Mouse (Mus musculus) lung, embryonic 14.5 days (tissue): ENCODE measurements around the gene Rnf166. TPM values are rescaled to one million over a fixed set of nuclear protein-coding genes. Genes with fewer than 3 reads are reported as not detected.
A peak's percentile ranks its signal among the peaks of the same experiment; 100 is the strongest.

Experiments
- ATAC-seq: fragments of 200-750 bp; cut with Nextera tagmentation; 2 replicates; pipeline ENCODE4 v1.8.0; 2017; ENCODE audit warnings: mild to moderate bottlenecking, moderate TSS enrichment, moderate library complexity; ENCODE audit not compliant: insufficient read depth
- DNase-seq: peaks from one replicate; pipeline ENCODE4 v3.0.0-alpha.2; 2015
- H3K27ac ChIP-seq: fragments of 300-500 bp; sonication (generic); 2 replicates; pipeline ENCODE4 v1.5.1; 2014; ENCODE audit warnings: low read depth, mild to moderate bottlenecking, moderate library complexity
- H3K27me3 ChIP-seq: fragments of 300-500 bp; sonication (generic); 2 replicates; pipeline ENCODE4 v1.6.1; 2014; ENCODE audit warnings: low read length, control low read depth; ENCODE audit not compliant: insufficient read depth
- H3K36me3 ChIP-seq: fragments of 300-500 bp; sonication (generic); 2 replicates; pipeline ENCODE4 v1.6.1; 2014; ENCODE audit warnings: control low read depth; ENCODE audit not compliant: insufficient read depth
- H3K4me1 ChIP-seq: fragments of 300-500 bp; sonication (generic); 2 replicates; pipeline ENCODE4 v1.6.1; 2014; ENCODE audit warnings: antibody characterized with exemption, control low read depth; ENCODE audit not compliant: insufficient read depth
- H3K4me2 ChIP-seq: fragments of 300-500 bp; sonication (generic); 2 replicates; pipeline ENCODE4 v1.6.1; 2014; ENCODE audit warnings: mild to moderate bottlenecking
- H3K4me3 ChIP-seq: fragments of 300-500 bp; sonication (generic); 2 replicates; pipeline ENCODE4 v1.5.1; 2014; ENCODE audit warnings: low read depth, low read length
- H3K9ac ChIP-seq: fragments of 300-500 bp; sonication (generic); 2 replicates; pipeline ENCODE4 v1.6.1; 2014
- H3K9me3 ChIP-seq: fragments of 300-500 bp; sonication (generic); 2 replicates; pipeline ENCODE4 v1.6.1; 2016; ENCODE audit warnings: low read depth, low read length, control low read depth
- CTCF ChIP-seq: IDR thresholded peaks from 2 replicates; pipeline ENCODE4 v1.5.1; 2016; ENCODE audit warnings: antibody characterized with exemption, low read depth
- WGBS: fragments of 180-500 bp; shearing (Covaris S2); extraction: QIAGEN DNeasy Blood & Tissue Kit; methylation state at CpG from one replicate; pipeline ENCODE4 v1.1.7; 2014; 5-methylcytosine and 5-hydroxymethylcytosine counted together
- polyA plus RNA-seq: library from polyadenylated mRNA; unstranded; fragments of >200 nt; fragmentation: Nextera tagmentation; extraction: Ambion mirVana; gene quantifications from 2 replicates; pipeline ENCODE4 v1.2.1, GENCODE M21; 2014

Gene Rnf166
- polyA plus RNA-seq, 1 experiment from 2014 or later: 37.2 TPM

DNA sequence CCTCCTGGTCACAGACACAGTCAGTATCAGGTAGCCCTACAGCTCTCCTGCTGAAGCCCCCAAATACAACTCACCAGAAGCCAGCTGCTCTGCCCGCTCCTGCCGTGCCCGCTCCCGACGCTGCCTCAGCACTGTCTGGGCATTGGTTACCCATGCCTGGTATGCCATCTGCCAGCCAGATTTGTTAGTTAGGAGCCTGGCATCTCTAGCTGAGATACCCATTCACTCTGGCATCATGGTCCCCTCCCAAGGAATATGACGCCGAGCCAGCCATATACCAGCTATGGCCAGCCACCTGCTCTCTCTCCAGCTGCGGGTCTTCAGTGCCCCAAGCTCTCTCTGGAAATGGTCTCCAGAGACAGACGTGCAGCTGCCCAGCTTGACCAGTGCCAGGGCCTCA, 12.5 kb upstream of the Rnf166 start:
- Histone ChIP-seq H3K4me1 (no peaks in the 10 kb centered on the region), H3K27me3 (no peaks in the 10 kb centered on the region), H3K4me2 (no peak overlapping the region), H3K9ac (no peak overlapping the region), H3K9me3 (no peaks in the 10 kb centered on the region), H3K4me3 (no peak overlapping the region), H3K27ac (no peak overlapping the region), H3K36me3 (peaks cover 98% of the 10 kb centered on the region)
- no peak for DNase-seq
- WGBS: 93% methylated on average over 9 of the region's 9 CpGs
- ATAC-seq: no peak
- TF ChIP-seq CTCF: no peak

DNA sequence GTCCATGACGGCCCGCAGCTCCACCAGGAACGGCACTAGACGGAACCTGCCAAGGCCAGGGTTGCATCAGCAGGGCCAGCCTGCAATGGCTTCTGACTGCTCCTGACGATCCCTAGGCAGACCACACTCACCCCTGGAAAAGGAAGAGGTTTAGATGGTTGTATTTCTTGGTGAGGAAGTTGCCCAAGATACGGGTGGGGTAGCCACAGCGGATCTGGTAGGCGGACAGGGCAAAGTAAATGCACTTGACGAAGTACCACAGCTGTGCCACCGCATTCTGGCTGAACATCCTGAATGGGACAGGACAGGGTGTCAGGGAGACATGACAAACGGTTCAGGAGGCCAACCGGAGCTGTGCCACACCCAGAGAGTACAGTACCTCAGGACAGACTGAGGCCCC, 9.0 kb upstream of the Rnf166 start:
- WGBS: 80% methylated on average over 12 of the region's 12 CpGs
- no peak for ATAC-seq
- Histone ChIP-seq H3K4me2 (no peak overlapping the region), H3K4me3 (no peak overlapping the region), H3K9me3 (no peaks in the 10 kb centered on the region), H3K27ac (no peak overlapping the region), H3K4me1 (no peaks in the 10 kb centered on the region), H3K27me3 (no peaks in the 10 kb centered on the region), H3K9ac (no peak overlapping the region), H3K36me3 (peaks cover 96% of the 10 kb centered on the region)
- DNase-seq: no peak
- no peak for TF ChIP-seq CTCF

GRCm38 (mm10) chr8:122483877-122484276, 8.0 kb upstream of the Rnf166 start:
- DNase-seq (no peak), ATAC-seq (no peak)
- no peak overlapping the region for H3K4me3 ChIP-seq
- no peak overlapping the region for H3K27ac ChIP-seq
- no peak overlapping the region for H3K9ac ChIP-seq
- no peaks in the 10 kb centered on the region for H3K27me3 ChIP-seq
- H3K9me3 ChIP-seq: no peaks in the 10 kb centered on the region
- 96% methylated on average over 7 of the region's 7 CpGs for WGBS
- H3K4me1 ChIP-seq: no peaks in the 10 kb centered on the region
- no peak overlapping the region for H3K4me2 ChIP-seq
- peaks cover 97% of the 10 kb centered on the region for H3K36me3 ChIP-seq
- peak; percentile 27; the same call in 1 of the 2 replicates for TF ChIP-seq CTCF

DNA sequence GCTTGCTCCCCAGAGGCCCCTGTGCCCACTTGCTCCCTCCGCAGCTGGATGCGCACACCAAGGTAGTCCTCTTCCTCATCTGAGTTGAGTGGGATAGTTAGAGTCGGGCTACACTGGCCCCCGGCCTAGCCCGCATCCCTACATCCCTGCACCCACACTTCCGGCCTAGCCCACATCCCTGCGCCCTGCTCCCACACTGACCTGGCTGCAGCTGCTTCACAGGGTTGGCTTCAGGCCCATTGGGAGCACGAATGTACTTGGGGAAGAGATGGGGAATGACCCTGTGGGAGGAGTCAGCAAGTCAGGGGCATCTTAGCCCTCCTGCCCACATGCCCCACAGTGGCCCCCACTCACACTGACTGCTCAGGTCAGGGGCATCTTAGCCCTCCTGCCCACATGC, 6.6 kb upstream of the Rnf166 start:
- WGBS: 83% methylated on average over 8 of the region's 8 CpGs
- Histone ChIP-seq H3K36me3 (peaks cover 95% of the 10 kb centered on the region), H3K9ac (no peak overlapping the region), H3K4me2 (no peak overlapping the region), H3K27me3 (no peaks in the 10 kb centered on the region), H3K4me3 (no peak overlapping the region), H3K4me1 (no peaks in the 10 kb centered on the region), H3K9me3 (no peaks in the 10 kb centered on the region), H3K27ac (no peak overlapping the region)
- no peak for DNase-seq
- no peak for TF ChIP-seq CTCF
- no peak for ATAC-seq

DNA sequence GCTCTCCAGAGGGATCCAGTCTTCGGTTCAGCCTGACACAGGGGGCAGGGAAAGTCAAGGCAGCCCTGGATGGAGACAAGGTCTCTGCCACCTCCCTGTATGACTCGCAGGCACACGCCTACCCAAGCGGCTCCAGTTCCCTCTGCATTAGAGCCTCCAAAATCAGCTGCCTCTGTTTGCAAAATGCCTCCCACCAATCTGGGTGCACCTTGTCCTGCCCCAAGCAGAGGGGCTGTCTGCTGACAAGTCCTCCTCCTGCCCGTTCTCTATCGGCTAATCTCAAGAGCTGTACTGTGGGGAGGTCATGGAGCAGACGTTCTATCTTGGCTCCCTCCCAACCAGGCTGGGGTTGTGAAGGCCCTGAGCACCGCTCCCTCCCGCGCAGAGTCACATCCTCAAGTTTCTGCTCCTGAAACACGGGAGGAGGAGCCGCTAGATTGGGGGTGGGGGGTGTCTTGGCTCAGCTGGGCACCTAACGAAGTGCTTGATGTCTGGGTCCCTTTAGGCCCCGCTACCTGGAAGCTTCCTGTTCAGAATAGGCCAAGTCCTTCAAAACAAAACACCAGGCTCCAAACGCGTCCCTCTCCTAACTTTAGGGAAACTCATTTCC, 808 bp downstream of the Rnf166 start:
- H3K4me3 ChIP-seq: peak overlapping the region; percentile 100
- DNase-seq (peak; percentile 57), ATAC-seq (peak; percentile 18; the same call in 1 of the 2 replicates)
- peaks cover 41% of the 10 kb centered on the region for H3K36me3 ChIP-seq
- H3K27ac ChIP-seq: 0 out of 2 replicates have a peak overlapping the region, but pooled peaks have one; percentile 63
- no peak for TF ChIP-seq CTCF
- WGBS: 6% methylated on average over 16 of the region's 16 CpGs
- peak overlapping the region; percentile 93 for H3K4me2 ChIP-seq
- H3K9ac ChIP-seq: peak overlapping the region; percentile 84
- H3K4me1 ChIP-seq: no peaks in the 10 kb centered on the region
- H3K27me3 ChIP-seq: no peaks in the 10 kb centered on the region
- H3K9me3 ChIP-seq: no peaks in the 10 kb centered on the region

DNA sequence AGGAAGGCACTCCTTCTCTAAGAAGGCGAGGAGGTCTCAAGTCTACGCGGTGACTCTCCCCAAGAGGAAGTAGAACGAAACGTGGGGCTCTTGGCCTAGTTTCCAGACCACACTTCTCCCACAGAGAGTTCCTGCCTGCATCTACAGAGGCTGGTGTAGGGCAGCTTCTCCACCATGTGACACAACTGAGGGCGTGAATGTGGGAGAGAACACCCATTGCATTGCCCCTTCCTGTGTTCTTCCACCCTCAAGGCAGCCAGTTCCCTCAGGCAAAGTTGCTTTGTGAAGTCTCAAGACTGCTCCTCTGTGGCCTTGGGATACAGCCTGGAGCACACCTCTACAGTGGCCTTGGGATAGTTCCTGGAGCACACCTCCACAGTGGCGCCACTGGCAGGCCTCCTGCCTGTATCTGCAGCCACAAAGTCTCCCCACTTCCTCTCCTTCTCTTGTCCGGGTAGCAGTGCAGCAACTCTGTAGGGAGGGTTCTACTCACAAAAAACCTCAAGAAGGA, 1.9 kb downstream of the Rnf166 start:
- ATAC-seq (no peak), DNase-seq (no peak)
- H3K36me3 ChIP-seq: peaks cover 34% of the 10 kb centered on the region
- no peak overlapping the region for H3K9ac ChIP-seq
- 0 out of 2 replicates have a peak overlapping the region, but pooled peaks have one; percentile 100 for H3K4me3 ChIP-seq
- H3K9me3 ChIP-seq: no peaks in the 10 kb centered on the region
- no peak overlapping the region; the same call in 1 of the 2 replicates for H3K4me2 ChIP-seq
- 84% methylated on average over 8 of the region's 8 CpGs for whole genome bisulfite sequencing
- no peak overlapping the region for H3K27ac ChIP-seq
- H3K4me1 ChIP-seq: no peaks in the 10 kb centered on the region
- no peaks in the 10 kb centered on the region for H3K27me3 ChIP-seq
- TF ChIP-seq CTCF: no peak

- H3K9me3 ChIP-seq: no peaks in the 10 kb centered on the region
- H3K4me1 ChIP-seq: no peaks in the 10 kb centered on the region
- H3K4me3 ChIP-seq: no peak overlapping the region
- no peak overlapping the region for H3K27ac ChIP-seq
- no peaks in the 10 kb centered on the region for H3K27me3 ChIP-seq
- 74% methylated on average over 5 of the region's 5 CpGs for WGBS
- no peak overlapping the region for H3K4me2 ChIP-seq
- peaks cover 52% of the 10 kb centered on the region for H3K36me3 ChIP-seq
- H3K9ac ChIP-seq: no peak overlapping the region
- no peak for DNase-seq
- no peak for ATAC-seq
- no peak for TF ChIP-seq CTCF
Observed at GRCm38 (mm10) chr8:122470691-122471090, 5.2 kb downstream of the Rnf166 start.
